Mouse (Mus musculus): Measurements from ENCODE around the gene Prkcq.
A peak's percentile ranks its signal among the peaks of the same experiment; 100 is the strongest.
"Not testable (repeated sequence)": the region's sequence is repeated elsewhere in the genome, so short reads cannot be mapped to it uniquely, and the experiment has no call there.

Gene Prkcq

GRCm38 (mm10) chr2:11298811-11299210 is 126.9 kb downstream of the Prkcq start:
- DNase-seq = no peak

- DNase-seq = no peak
These were observed 127.5 kb downstream of the Prkcq start for GRCm38 (mm10) chr2:11299366-11299765.

- DNase-seq = no peak
These were observed 128.5 kb downstream of the Prkcq start for GRCm38 (mm10) chr2:11300362-11300761.

GRCm38 (mm10) chr2:11320241-11320640 is 148.3 kb downstream of the Prkcq start:
- DNase-seq = peak; percentile 54

- DNase-seq = no peak
These were observed 150.5 kb downstream of the Prkcq start for GRCm38 (mm10) chr2:11322396-11322795.

- no peak for DNase-seq
These were observed 155.4 kb downstream of the Prkcq start for GRCm38 (mm10) chr2:11327280-11327679.

GRCm38 (mm10) chr2:11329407-11330224 is 157.7 kb downstream of the Prkcq start:
- no peak for DNase-seq

- peak; percentile 83 for DNase-seq
These were observed 159.9 kb downstream of the Prkcq start for GRCm38 (mm10) chr2:11331528-11332446.

- no peak for DNase-seq
These were observed 160.6 kb downstream of the Prkcq start for GRCm38 (mm10) chr2:11332469-11332868.

GRCm38 (mm10) chr2:11333301-11334017 is 161.6 kb downstream of the Prkcq start:
- peak; percentile 53 for DNase-seq

GRCm38 (mm10) chr2:11336320-11336719 is 164.4 kb downstream of the Prkcq start:
- no peak for DNase-seq

GRCm38 (mm10) chr2:11338931-11339839 is 167.3 kb downstream of the Prkcq start:
- DNase-seq = peak; percentile 75

GRCm38 (mm10) chr2:11344691-11345090 is 172.8 kb downstream of the Prkcq start:
- DNase-seq = no peak

GRCm38 (mm10) chr2:11346419-11346818 is 174.5 kb downstream of the Prkcq start:
- not testable (repeated sequence) for DNase-seq

- DNase-seq = no peak
These were observed 175.9 kb downstream of the Prkcq start for GRCm38 (mm10) chr2:11347791-11348190.

All from lung, postnatal 10 days (tissue).